Mouse (Mus musculus) heart, embryonic 11.5 days (tissue): ENCODE data around the gene Nuak2. TPM values are rescaled to one million over a fixed set of nuclear protein-coding genes. Genes with fewer than 3 reads are reported as not detected.
"Not testable (repeated sequence)": the region's sequence is repeated elsewhere in the genome, so short reads cannot be mapped to it uniquely, and the experiment has no call there.

ENCODE experiments used
- ATAC-seq: fragments of 200-750 bp; cut with Nextera tagmentation; replicated peaks from 2 replicates; pipeline ENCODE4 v1.8.0; 2017; ENCODE audit warnings: moderate library complexity; ENCODE audit not compliant: insufficient number of reproducible peaks, low FRiP score, low TSS enrichment
- H3K27ac ChIP-seq: fragments of 300-500 bp; sonication (generic); 2 replicates; pipeline ENCODE4 v1.5.1; 2014; ENCODE audit warnings: mild to moderate bottlenecking, low read depth, low read length
- H3K27me3 ChIP-seq: fragments of 300-500 bp; sonication (generic); 2 replicates; pipeline ENCODE4 v1.6.1; 2014; ENCODE audit warnings: mild to moderate bottlenecking, low read length, mixed read lengths; ENCODE audit not compliant: control insufficient read depth, insufficient read depth
- H3K36me3 ChIP-seq: fragments of 300-500 bp; sonication (generic); 2 replicates; pipeline ENCODE4 v1.6.1; 2014; ENCODE audit warnings: mild to moderate bottlenecking, low read length, moderate library complexity, mixed read lengths; ENCODE audit not compliant: control insufficient read depth, insufficient read depth
- H3K4me1 ChIP-seq: fragments of 300-500 bp; sonication (generic); 2 replicates; pipeline ENCODE4 v1.6.1; 2014; ENCODE audit warnings: low read length; ENCODE audit not compliant: control insufficient read depth, insufficient read depth
- H3K4me2 ChIP-seq: fragments of 300-500 bp; sonication (generic); 2 replicates; pipeline ENCODE4 v1.6.1; 2014; ENCODE audit warnings: mild to moderate bottlenecking, moderate library complexity
- H3K4me3 ChIP-seq: fragments of 300-500 bp; sonication (generic); 2 replicates; pipeline ENCODE4 v1.5.1; 2014; ENCODE audit warnings: low read depth, low read length
- H3K9ac ChIP-seq: fragments of 300-500 bp; sonication (generic); 2 replicates; pipeline ENCODE4 v1.6.1; 2014; ENCODE audit warnings: mild to moderate bottlenecking, low read depth, low read length, moderate library complexity
- H3K9me3 ChIP-seq: fragments of 300-500 bp; sonication (generic); replicated peaks from 2 replicates; pipeline ENCODE4 v1.6.1; 2016; ENCODE audit warnings: low read length; ENCODE audit not compliant: control insufficient read depth
- WGBS: fragments of 180-500 bp; shearing (Covaris S2); extraction: QIAGEN DNeasy Blood & Tissue Kit; methylation state at CpG from one replicate; pipeline ENCODE4 v1.1.7; 2014; ENCODE audit not compliant: insufficient replicate concordance; 5-methylcytosine and 5-hydroxymethylcytosine counted together
- polyA plus RNA-seq: library from polyadenylated mRNA; unstranded; fragments of >200 nt; fragmentation: Nextera tagmentation; extraction: Ambion mirVana; gene quantifications from 2 replicates; pipeline ENCODE4 v1.2.1, GENCODE M21; 2014

Nuak2 gene
- 2.6 and 3.6 TPM in 2 replicates for polyA plus RNA-seq

- peak; percentile 61 for ATAC-seq
- WGBS = under 1% methylated on average over 67 of the region's 67 CpGs
- Histone ChIP-seq H3K4me1 (peaks cover 35% of the 10 kb centered on the region), H3K4me3 (peak within 1 kb of the TSS; percentile 54), H3K9ac (peak within 1 kb of the TSS; percentile 58), H3K36me3 (no peaks in the 10 kb centered on the region), H3K9me3 (no peaks in the 10 kb centered on the region), H3K4me2 (peak within 1 kb of the TSS; percentile 97), H3K27me3 (peaks cover 11% of the 10 kb centered on the region; the same call in 1 of the 2 replicates), H3K27ac (no peak within 1 kb of the TSS)
Observed at GRCm38 (mm10) chr1:132315889-132316624, at the start of gene Nuak2. Nuak2 (plus strand) TSS chr1:132316126.

GRCm38 (mm10) chr1:132266791-132267557, 49.0 kb upstream of the Nuak2 start:
- no peaks in the 10 kb centered on the region for H3K27me3 ChIP-seq
- no peak overlapping the region for H3K4me3 ChIP-seq
- H3K4me2 ChIP-seq = no peak overlapping the region
- no peak for ATAC-seq
- H3K27ac ChIP-seq = no peak overlapping the region
- no peak overlapping the region for H3K9ac ChIP-seq
- H3K36me3 ChIP-seq = no peaks in the 10 kb centered on the region
- H3K9me3 ChIP-seq = no peaks in the 10 kb centered on the region
- peaks cover 18% of the 10 kb centered on the region for H3K4me1 ChIP-seq
- WGBS = 34% methylated on average over 8 of the region's 8 CpGs

DNA sequence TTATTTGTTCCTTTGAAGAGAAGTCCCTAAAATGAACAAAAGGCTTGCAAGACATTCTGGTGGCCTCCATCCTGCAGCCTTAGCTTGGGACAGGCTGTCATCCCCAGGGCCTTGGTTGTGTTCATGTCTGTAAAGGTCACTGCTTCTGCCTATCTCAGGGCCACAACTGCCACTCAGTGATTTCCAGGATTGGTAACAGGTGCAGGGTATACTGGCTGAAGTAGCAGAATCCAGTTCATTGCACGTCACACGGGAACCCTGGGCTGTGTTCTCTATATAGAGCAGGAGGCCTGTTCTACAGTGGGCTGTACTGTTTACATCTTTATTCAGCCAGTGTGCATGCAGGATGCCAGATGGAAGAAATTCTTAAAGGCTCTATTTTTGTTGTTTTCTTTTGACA, 48.0 kb upstream of the Nuak2 start:
- WGBS = 59% methylated on average over 2 of the region's 2 CpGs
- Histone ChIP-seq H3K4me3 (no peak overlapping the region), H3K9me3 (no peaks in the 10 kb centered on the region)

GRCm38 (mm10) chr1:132268418-132269060, 47.4 kb upstream of the Nuak2 start:
- Histone ChIP-seq H3K4me3 (no peak overlapping the region), H3K9me3 (no peaks in the 10 kb centered on the region), H3K4me2 (no peak overlapping the region), H3K36me3 (no peaks in the 10 kb centered on the region), H3K4me1 (peaks cover 18% of the 10 kb centered on the region), H3K9ac (no peak overlapping the region), H3K27ac (no peak overlapping the region), H3K27me3 (no peaks in the 10 kb centered on the region)
- WGBS = 62% methylated on average over 7 of the region's 7 CpGs
- no peak for ATAC-seq

More for the DNA sequence above, 48.0 kb upstream of the Nuak2 start:
- Histone ChIP-seq H3K4me2 (no peak overlapping the region), H3K9ac (no peak overlapping the region), H3K27ac (no peak overlapping the region), H3K27me3 (no peaks in the 10 kb centered on the region), H3K36me3 (no peaks in the 10 kb centered on the region), H3K4me1 (peaks cover 18% of the 10 kb centered on the region)
- no peak for ATAC-seq

DNA sequence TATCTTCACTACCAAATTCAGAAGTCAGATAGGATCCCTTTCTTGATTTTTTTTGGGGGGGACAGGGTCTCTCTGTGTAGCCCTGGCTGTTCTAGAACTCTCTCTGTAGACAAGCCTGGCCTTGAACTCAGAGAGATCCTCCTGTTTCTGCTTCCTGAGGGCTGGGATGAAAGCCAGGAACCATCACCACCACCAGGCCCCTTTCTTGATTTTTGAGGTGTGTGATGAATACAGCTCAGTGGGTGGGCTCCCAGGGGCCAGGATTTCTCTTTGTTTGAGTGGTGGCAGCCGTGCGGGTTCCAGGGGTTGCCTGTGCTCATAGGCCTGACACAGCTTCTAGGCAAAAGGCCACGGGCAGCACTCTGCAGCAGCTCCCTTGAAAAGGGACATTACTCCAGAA, 44.7 kb upstream of the Nuak2 start:
- H3K4me1 ChIP-seq = peaks cover 18% of the 10 kb centered on the region
- no peaks in the 10 kb centered on the region for H3K27me3 ChIP-seq
- H3K27ac ChIP-seq = no peak overlapping the region
- H3K9me3 ChIP-seq = no peaks in the 10 kb centered on the region
- no peak overlapping the region for H3K9ac ChIP-seq
- no peak overlapping the region for H3K4me2 ChIP-seq
- no peaks in the 10 kb centered on the region for H3K36me3 ChIP-seq
- WGBS = 81% methylated on average over 3 of the region's 3 CpGs
- no peak for ATAC-seq
- H3K4me3 ChIP-seq = no peak overlapping the region

DNA sequence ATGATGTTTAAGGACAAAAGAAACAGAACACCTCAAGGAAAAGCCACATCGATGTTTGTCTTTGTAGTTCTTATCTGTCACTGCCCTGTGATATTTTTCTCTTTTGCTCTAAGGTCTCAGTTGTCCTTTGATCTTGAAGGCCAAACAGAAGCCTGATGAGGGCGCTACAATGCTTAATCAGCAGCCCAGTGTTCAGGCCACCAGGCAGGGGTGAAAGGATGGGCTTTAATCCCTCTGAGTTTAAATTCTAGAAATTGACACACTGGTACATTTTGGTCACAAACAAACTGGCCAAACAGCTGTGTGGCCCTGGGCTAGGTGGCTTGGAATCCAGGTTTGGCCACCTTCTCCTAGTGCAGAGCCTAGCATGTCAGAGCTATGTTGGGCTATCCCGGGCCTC, 39.2 kb upstream of the Nuak2 start:
- Histone ChIP-seq H3K27me3 (no peaks in the 10 kb centered on the region), H3K4me1 (no peaks in the 10 kb centered on the region), H3K4me3 (no peak overlapping the region), H3K36me3 (no peaks in the 10 kb centered on the region), H3K9ac (no peak overlapping the region), H3K27ac (no peak overlapping the region), H3K4me2 (no peak overlapping the region), H3K9me3 (no peaks in the 10 kb centered on the region)
- ATAC-seq = no peak
- WGBS = 56% methylated on average over 3 of the region's 3 CpGs

- 45% methylated on average over 6 of the region's 6 CpGs for WGBS
- no peak overlapping the region for H3K4me2 ChIP-seq
Observed at GRCm38 (mm10) chr1:132277124-132277523, 38.8 kb upstream of the Nuak2 start.

DNA sequence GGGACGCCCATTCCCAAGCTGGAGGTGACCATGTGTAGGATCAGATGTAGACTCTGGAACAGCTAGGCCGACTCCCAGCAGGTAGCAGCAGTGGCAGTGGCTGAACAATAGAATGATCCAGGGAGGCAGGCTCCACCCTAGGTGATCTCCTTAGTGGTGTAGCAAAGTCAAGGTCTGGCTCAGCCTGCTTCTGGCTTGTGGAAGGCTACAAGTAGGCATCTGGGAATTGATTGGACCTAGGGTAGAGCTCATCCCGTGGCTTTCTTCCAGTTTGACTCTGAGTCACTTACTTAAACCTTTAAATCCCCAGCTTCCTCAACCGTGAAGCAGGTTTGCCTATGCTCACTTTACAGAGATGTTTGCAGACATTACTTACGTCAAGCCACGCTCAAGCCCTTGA, 35.3 kb upstream of the Nuak2 start:
- H3K36me3 ChIP-seq, H3K9ac ChIP-seq, H3K27ac ChIP-seq, H3K4me3 ChIP-seq, H3K4me1 ChIP-seq, ATAC-seq, H3K4me2 ChIP-seq, H3K27me3 ChIP-seq, H3K9me3 ChIP-seq: not testable (repeated sequence)
- WGBS = 71% methylated on average over 6 of the region's 6 CpGs

More at GRCm38 (mm10) chr1:132277124-132277523, 38.8 kb upstream of the Nuak2 start:
- no peaks in the 10 kb centered on the region for H3K9me3 ChIP-seq
- no peaks in the 10 kb centered on the region for H3K4me1 ChIP-seq
- no peak overlapping the region for H3K4me3 ChIP-seq
- H3K27me3 ChIP-seq = no peaks in the 10 kb centered on the region
- no peak for ATAC-seq
- no peak overlapping the region for H3K9ac ChIP-seq
- H3K27ac ChIP-seq = no peak overlapping the region
- no peaks in the 10 kb centered on the region for H3K36me3 ChIP-seq
